Mouse (Mus musculus) embryonic facial prominence, embryonic 10.5 days (tissue): Measurements from ENCODE around the gene Jarid2. TPM values are rescaled to one million over a fixed set of nuclear protein-coding genes. Genes with fewer than 3 reads are reported as not detected.
A peak's percentile ranks its signal among the peaks of the same experiment; 100 is the strongest.

ENCODE experiments used
- DNase-seq: peaks from one replicate; pipeline ENCODE4 v3.0.0-alpha.2; 2017; ENCODE audit warnings: low spot score
- H3K27ac ChIP-seq: fragments of 300-500 bp; sonication (generic); replicated peaks from 2 replicates; pipeline ENCODE4 v1.5.1; 2016; ENCODE audit warnings: mild to moderate bottlenecking
- H3K27me3 ChIP-seq: fragments of 300-500 bp; sonication (generic); replicated peaks from 2 replicates; pipeline ENCODE4 v1.6.1; 2016; ENCODE audit warnings: low read depth, mild to moderate bottlenecking; ENCODE audit not compliant: poor library complexity, severe bottlenecking
- H3K36me3 ChIP-seq: fragments of 300-500 bp; sonication (generic); replicated peaks from 2 replicates; pipeline ENCODE4 v1.6.1; 2016; ENCODE audit warnings: mild to moderate bottlenecking, moderate library complexity
- H3K4me1 ChIP-seq: fragments of 300-500 bp; sonication (generic); 2 replicates; pipeline ENCODE4 v1.6.1; 2016
- H3K4me3 ChIP-seq: fragments of 300-500 bp; sonication (generic); 2 replicates; pipeline ENCODE4 v1.5.1; 2016; ENCODE audit warnings: mild to moderate bottlenecking, moderate library complexity
- H3K9me3 ChIP-seq: fragments of 300-500 bp; sonication (generic); 2 replicates; pipeline ENCODE4 v1.6.1; 2016; ENCODE audit warnings: mild to moderate bottlenecking
- WGBS: fragments of 180-500 bp; shearing (Covaris S2); methylation state at CpG from one replicate; pipeline ENCODE4 v1.1.7; 2016; 5-methylcytosine and 5-hydroxymethylcytosine counted together
- polyA plus RNA-seq: library from polyadenylated mRNA; unstranded; fragments of >200 nt; fragmentation: Nextera tagmentation; extraction: Ambion mirVana; gene quantifications from 2 replicates; pipeline ENCODE4 v1.2.1, GENCODE M21; 2016

Gene Jarid2
- polyA plus RNA-seq, 1 experiment from 2014 or later: 54.9 TPM

DNA sequence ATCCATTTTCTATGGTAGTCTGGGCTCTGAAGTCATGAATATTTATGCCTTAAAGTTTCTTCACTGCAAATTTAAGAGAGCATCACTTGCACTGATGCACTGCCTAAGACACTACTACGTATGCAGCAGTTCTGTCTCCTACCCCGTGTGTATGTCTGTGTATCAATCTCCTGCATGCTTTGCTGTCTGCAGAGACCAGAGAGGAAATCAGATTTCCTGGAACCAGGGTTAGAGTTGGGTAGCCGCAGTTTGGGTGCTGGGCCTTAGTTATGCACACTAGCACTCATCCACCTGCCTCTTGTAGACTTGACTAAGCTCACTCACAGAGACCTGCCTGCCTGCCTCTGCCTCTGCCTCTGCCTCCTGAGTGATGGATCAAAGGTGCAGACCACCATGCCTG, 33.8 kb downstream of the Jarid2 start:
- H3K4me3 ChIP-seq: no peak overlapping the region
- no peak overlapping the region for H3K27ac ChIP-seq
- H3K27me3 ChIP-seq: no peaks in the 10 kb centered on the region
- no peaks in the 10 kb centered on the region for H3K9me3 ChIP-seq
- H3K4me1 ChIP-seq: peaks cover 27% of the 10 kb centered on the region
- WGBS: 78% methylated on average over 3 of the region's 3 CpGs
- no peak for DNase-seq
- no peaks in the 10 kb centered on the region; the same call in 1 of the 2 replicates for H3K36me3 ChIP-seq

DNA sequence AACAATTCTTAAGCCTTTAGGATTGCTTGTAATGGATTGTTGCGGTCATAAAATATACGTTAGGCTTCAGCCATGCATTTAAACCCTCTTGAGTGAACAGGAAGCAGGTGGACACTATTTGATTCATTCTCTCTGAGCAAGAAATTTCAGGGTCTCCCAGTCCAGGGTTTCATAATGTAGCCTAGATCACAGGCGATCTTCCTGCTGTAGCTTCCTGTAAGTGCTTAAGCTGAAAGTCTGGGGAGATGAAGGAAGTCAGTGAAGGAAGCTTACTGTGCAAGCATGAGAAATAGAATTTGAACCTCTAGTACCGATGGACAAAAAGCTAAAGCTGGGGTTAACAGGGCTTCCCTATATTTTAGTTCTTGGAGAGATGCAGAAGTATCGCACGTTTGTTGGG, 38.5 kb downstream of the Jarid2 start:
- Histone ChIP-seq H3K4me1 (peaks cover 22% of the 10 kb centered on the region), H3K9me3 (no peaks in the 10 kb centered on the region), H3K36me3 (peaks cover 5% of the 10 kb centered on the region; the same call in 1 of the 2 replicates), H3K27me3 (no peaks in the 10 kb centered on the region), H3K4me3 (no peak overlapping the region), H3K27ac (no peak overlapping the region)
- WGBS: 87% methylated on average over 6 of the region's 6 CpGs
- no peak for DNase-seq

DNA sequence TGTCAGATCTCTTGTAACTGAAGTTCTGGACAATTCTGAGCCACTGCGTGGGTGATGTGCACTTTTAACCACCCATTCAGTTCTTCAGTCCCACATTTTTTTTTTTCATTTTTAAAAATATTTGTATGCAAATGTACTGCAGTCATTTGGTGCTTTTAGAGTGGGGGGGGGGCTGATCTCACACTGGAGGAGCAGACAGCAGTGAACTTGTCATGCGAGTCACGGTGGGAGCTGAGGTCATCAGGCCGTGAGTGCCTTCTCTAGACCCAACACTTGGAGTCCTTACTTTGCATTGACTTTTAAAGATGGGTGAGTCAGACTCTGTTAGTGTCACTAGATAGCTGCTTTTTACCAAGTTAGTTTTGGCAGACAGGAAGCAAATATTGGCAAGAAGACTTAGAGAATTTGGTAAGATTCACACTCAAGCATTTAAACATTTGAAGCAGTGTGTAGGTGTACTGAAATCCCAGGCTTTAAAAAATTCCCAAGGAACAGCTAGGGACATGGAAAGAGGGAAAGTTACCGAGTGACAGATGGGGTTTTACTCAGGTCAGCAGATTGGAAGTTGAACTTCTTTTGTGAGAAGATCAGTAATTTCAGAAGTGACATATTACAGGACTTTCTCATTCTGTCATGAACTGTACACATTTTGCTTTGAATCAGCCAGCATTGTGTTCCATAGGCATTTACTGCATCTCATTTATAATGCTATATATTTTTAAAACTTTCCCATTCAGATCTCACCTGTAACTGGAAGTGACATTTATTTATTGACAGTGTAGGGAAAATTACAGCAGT, 41.7 kb downstream of the Jarid2 start:
- Histone ChIP-seq H3K36me3 (peaks cover 25% of the 10 kb centered on the region; the same call in 1 of the 2 replicates), H3K27me3 (no peaks in the 10 kb centered on the region), H3K4me3 (no peak overlapping the region), H3K4me1 (peaks cover 16% of the 10 kb centered on the region; the same call in 1 of the 2 replicates), H3K27ac (no peak overlapping the region), H3K9me3 (no peaks in the 10 kb centered on the region)
- WGBS: 74% methylated on average over 5 of the region's 5 CpGs
- DNase-seq: no peak

DNA sequence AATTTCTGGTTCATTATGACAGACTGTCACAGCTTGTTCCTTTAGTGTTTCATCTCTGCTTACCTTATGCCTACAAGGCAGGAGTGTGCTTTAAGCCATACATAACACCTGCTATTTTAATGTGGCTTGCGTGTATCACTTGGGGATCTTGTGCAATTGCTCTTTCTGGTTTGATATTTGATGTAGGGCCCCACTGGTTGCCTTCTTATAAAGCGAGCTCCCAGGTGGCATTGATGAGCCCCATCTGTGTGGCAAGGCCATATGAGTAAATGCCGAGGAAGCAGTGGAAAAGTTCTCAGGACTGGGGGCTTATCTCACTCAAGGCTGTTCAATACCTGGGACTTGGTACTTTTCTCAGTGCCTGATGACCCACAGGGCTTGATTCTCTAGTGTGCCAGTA, 43.5 kb downstream of the Jarid2 start:
- Histone ChIP-seq H3K27ac (no peak overlapping the region), H3K27me3 (no peaks in the 10 kb centered on the region), H3K9me3 (no peaks in the 10 kb centered on the region), H3K4me1 (peaks cover 11% of the 10 kb centered on the region; the same call in 1 of the 2 replicates), H3K4me3 (no peak overlapping the region), H3K36me3 (peaks cover 25% of the 10 kb centered on the region; the same call in 1 of the 2 replicates)
- no peak for DNase-seq
- WGBS: 91% methylated on average over 3 of the region's 3 CpGs

DNA sequence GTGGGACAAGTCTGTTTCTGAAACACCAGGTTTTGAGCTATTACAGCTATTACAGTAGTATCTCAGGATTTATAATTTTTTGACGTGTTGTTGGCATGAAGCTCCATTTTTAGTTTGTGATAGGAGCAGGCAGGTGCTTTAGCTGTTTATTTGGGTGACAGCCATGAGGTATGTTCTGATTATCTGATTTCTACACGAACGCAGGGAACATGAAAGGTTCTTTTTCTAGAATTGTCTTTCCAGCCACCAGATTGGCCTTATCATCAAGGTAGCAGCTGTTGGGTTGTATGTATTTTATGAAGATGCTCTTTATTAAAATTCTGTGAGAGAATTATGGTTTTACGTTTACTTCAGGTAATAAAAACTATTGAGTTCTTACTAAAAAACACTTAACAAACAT, 45.1 kb downstream of the Jarid2 start:
- H3K9me3 ChIP-seq: no peaks in the 10 kb centered on the region
- H3K4me3 ChIP-seq: no peak overlapping the region
- DNase-seq: no peak
- 96% methylated on average over 4 of the region's 4 CpGs for WGBS
- H3K27me3 ChIP-seq: no peaks in the 10 kb centered on the region
- H3K36me3 ChIP-seq: peaks cover 25% of the 10 kb centered on the region; the same call in 1 of the 2 replicates
- no peaks in the 10 kb centered on the region for H3K4me1 ChIP-seq
- no peak overlapping the region for H3K27ac ChIP-seq

DNA sequence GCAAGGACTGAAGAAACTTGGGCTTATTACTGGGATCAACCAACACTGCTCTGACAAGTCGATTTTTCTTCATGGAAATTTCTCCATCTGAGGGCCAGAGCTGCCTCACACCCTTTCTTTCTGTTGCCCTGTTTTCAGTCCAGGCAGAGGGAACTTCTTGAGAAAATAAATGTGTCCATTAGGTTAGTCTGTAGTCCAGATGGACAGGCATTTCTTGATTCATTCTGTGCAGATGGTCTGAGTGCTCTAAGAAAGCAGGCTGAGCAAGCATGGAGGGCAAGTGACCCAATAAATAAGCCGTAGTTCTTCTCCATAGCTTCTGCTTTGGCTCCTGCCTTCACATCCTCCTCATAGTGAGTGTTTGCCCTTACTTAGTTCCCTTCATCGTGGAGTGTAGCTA, 46.1 kb downstream of the Jarid2 start:
- no peaks in the 10 kb centered on the region for H3K27me3 ChIP-seq
- no peak overlapping the region for H3K4me3 ChIP-seq
- WGBS: 86% methylated on average over 3 of the region's 3 CpGs
- peaks cover 2% of the 10 kb centered on the region; the same call in 1 of the 2 replicates for H3K4me1 ChIP-seq
- no peak overlapping the region for H3K27ac ChIP-seq
- H3K36me3 ChIP-seq: peaks cover 25% of the 10 kb centered on the region; the same call in 1 of the 2 replicates
- H3K9me3 ChIP-seq: no peaks in the 10 kb centered on the region
- DNase-seq: no peak

DNA sequence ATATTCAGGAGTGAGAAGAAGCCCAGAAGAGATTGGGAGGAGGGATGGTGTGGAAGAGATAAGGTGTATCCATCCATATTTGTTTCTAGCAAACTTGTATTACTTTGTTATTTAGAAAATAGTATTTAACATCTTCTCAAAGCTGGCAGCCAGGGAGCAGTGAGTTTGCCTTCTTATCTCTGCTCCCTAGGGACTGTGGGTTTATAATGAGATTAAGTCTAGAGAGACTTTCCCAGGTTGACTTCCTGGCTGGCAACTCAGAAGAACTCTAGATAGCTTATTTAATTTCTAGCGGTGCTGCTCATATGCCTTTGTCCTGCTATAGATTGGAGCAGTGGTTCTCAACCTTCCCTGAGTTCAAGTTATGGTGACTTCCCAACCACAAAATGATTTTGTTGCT, 51.2 kb downstream of the Jarid2 start:
- 76% methylated on average over 1 of the region's 1 CpGs for WGBS
- H3K27ac ChIP-seq: no peak overlapping the region
- peaks cover 8% of the 10 kb centered on the region; the same call in 1 of the 2 replicates for H3K36me3 ChIP-seq
- H3K9me3 ChIP-seq: no peaks in the 10 kb centered on the region
- H3K27me3 ChIP-seq: no peaks in the 10 kb centered on the region
- no peak overlapping the region for H3K4me3 ChIP-seq
- no peak for DNase-seq
- H3K4me1 ChIP-seq: peaks cover 11% of the 10 kb centered on the region

DNA sequence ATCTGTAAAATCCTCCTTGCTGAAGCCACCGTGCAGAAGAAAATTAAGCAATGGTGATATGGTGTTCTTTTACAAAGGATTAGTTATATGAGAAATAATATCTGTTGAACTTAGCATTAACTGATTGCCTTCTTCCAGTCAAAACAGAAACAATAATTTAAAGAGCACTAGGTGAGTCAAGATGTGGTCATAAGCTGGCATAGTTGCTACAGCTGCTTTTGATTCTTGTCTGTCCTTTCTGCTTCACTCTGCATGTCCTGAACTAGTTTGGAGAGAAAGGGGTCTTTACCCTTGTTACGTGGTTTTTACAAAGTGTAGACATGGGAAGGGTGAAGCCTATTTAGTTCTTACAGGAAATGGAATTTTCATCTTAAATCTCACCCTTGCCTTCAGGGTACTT, 51.9 kb downstream of the Jarid2 start:
- Histone ChIP-seq H3K27me3 (no peaks in the 10 kb centered on the region), H3K9me3 (no peaks in the 10 kb centered on the region), H3K36me3 (peaks cover 5% of the 10 kb centered on the region; the same call in 1 of the 2 replicates), H3K27ac (no peak overlapping the region), H3K4me1 (peaks cover 17% of the 10 kb centered on the region), H3K4me3 (no peak overlapping the region)
- no peak for DNase-seq
- 56% methylated on average over 2 of the region's 2 CpGs for WGBS

DNA sequence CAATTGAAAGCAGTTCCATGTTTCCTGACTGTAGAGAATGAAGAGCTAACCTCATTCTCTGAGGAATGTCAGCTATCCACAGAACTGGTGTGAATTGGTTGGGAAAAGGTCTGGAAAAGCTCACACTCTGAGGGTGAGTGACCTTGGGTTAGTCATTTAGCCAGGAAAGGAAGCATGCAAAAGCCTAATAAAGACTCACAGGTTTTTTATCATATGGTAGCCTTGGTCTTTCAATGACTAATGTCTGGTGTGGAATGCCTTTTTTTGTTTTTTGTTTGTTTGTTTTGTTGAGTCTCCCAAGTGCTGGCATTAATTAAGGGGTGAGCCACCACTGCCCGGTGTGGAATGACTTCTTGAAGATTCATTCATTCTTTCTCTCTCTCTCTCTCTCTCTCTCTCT, 55.3 kb downstream of the Jarid2 start:
- Histone ChIP-seq H3K9me3 (no peaks in the 10 kb centered on the region), H3K27ac (no peak overlapping the region), H3K36me3 (peaks cover 5% of the 10 kb centered on the region; the same call in 1 of the 2 replicates), H3K4me1 (peaks cover 40% of the 10 kb centered on the region), H3K27me3 (no peaks in the 10 kb centered on the region), H3K4me3 (no peak overlapping the region)
- 57% methylated on average over 1 of the region's 1 CpGs for WGBS
- DNase-seq: no peak

DNA sequence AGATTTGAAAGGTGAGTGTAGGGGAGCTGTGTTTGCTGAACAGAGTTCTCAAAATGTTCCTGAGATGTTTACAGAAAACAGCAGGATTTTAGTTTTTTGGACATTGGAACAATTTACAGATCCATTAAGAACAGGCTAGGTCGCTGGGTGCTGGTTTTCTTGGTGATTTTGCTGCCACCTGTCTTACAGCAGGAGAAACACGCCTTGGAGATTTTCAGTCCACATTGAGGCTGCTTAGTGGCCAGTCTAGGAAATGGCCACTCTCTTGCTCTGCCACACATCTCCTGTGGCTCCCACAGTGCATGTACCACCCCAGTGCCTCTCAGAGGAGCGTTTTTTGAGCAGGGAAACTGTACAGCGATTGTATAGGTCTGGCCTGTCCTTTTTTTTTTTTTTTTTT, 57.0 kb downstream of the Jarid2 start:
- Histone ChIP-seq H3K36me3 (peaks cover 5% of the 10 kb centered on the region; the same call in 1 of the 2 replicates), H3K4me1 (peaks cover 35% of the 10 kb centered on the region), H3K27me3 (no peaks in the 10 kb centered on the region), H3K27ac (no peak overlapping the region), H3K4me3 (no peak overlapping the region), H3K9me3 (no peaks in the 10 kb centered on the region)
- WGBS: 36% methylated on average over 4 of the region's 4 CpGs
- peak; percentile 43 for DNase-seq

DNA sequence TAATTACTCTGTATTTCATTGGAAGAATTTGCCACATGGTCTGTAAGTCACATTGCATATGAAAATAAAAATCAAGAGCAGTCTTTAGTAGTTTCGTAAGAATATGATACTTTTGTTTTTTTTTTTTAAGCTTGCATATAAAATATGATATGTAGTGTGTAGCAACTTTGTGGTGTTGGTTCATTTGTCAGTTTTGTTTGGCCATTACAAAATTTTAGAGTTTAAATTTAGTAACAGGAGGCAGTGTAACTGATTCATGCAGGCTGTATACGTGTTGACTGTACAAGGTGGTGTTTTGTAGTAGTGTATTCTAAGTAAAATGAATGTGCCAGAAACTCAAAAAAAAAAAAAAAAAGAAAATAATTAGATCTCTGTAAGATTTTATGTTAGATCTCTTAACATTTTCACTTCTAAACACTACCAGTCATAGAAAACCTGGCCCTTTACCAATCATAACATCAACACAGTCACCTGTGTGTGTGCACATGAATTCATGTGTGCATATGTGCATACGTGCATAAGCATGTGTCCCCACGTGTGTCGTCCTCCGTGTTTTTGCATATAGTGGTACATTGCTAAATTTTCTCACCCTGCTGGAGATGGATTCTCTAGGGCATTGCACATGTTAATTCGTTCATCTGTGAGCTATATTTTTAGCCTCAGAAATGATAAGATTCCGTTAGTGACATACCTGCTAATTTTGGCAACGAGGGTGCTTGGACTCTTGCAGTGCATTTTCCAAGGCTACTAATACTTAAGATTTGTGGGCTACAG, 59.3 kb downstream of the Jarid2 start:
- Histone ChIP-seq H3K27me3 (no peaks in the 10 kb centered on the region), H3K36me3 (peaks cover 1% of the 10 kb centered on the region; the same call in 1 of the 2 replicates), H3K9me3 (no peaks in the 10 kb centered on the region), H3K4me3 (no peak overlapping the region), H3K27ac (no peak overlapping the region), H3K4me1 (peaks cover 57% of the 10 kb centered on the region)
- no peak for DNase-seq
- 91% methylated on average over 9 of the region's 9 CpGs for WGBS

DNA sequence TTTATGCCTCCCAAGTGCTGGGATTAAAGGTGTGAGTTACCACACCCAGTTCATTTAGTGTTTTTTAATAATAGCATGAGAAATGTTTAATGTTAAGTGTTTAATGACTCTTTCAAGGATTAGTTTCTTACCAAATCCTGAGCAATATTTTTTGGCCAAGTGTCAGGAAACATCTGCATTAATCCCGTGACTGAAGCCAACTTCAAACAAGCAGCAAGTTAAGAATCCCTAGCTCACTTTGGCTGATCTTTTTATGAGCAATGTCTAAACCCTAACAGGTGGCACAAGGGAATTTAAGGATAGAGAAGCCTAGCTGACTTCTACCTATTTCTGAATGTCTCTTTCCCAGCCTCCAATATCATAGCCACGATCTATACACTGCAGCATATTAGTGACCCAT, 60.7 kb downstream of the Jarid2 start:
- Histone ChIP-seq H3K4me3 (no peak overlapping the region), H3K27ac (no peak overlapping the region), H3K36me3 (no peaks in the 10 kb centered on the region), H3K4me1 (peaks cover 71% of the 10 kb centered on the region), H3K27me3 (no peaks in the 10 kb centered on the region), H3K9me3 (no peaks in the 10 kb centered on the region)
- no peak for DNase-seq
- 82% methylated on average over 2 of the region's 2 CpGs for WGBS
